Mouse (Mus musculus) neutrophil, adult 59 days (primary cell): Measurements from ENCODE around the gene Pabpc1l. TPM values are rescaled to one million over a fixed set of nuclear protein-coding genes. Genes with fewer than 3 reads are reported as not detected.

Source experiments
- total RNA-seq, 2 experiments: library from RNA; stranded (reverse); gene quantifications; 1 replicate in 1 of 2; 2 replicates in 1 of 2; pipeline ENCODE4 v1.2.4; 2023

Gene Pabpc1l
- 10 to 100 TPM; 12.4 to 13.0 TPM for total RNA-seq

DNA sequence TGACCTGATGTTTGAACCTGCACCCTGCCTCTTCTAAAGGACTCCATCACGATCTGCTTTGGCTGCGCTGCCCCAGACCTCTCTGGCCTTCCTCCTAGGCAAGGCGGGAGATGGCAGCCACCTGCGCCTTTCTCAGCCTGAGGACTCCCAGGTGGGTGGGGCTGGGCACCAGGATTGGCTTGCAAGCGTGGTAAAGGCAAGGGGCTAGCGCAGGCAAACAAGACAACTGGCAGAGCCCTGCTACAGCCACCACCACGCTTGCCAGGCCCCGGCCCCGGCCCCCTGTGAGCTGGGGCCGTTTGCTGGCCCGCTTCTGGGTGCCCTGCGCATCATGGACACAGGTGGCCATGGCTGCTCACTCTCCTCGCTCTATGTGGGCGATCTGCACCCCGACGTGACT is at the start of gene Pabpc1l:
Pabpc1l (plus strand) TSS at position 301 of the 400 bp plus-strand sequence.

DNA sequence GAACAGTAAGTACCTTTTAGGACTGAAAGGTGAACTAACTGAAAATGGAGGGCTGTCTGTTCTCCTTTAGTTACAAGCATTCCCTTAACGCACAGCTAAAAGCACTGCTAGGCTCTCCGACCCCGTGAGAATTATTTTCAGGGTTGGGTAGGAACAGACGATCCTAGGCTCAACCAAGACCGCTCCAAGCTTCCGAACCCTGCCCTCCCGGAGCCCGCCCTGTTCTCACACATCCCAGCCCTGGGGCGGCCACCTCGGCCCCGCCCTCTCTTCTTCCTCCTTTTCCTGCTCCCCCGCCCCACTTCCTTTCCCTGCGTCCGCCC is 30.6 kb upstream of the Pabpc1l start, which contains the start of gene Ywhab:
Ywhab (plus strand) TSS at position 307 of the 323 bp plus-strand sequence.

DNA sequence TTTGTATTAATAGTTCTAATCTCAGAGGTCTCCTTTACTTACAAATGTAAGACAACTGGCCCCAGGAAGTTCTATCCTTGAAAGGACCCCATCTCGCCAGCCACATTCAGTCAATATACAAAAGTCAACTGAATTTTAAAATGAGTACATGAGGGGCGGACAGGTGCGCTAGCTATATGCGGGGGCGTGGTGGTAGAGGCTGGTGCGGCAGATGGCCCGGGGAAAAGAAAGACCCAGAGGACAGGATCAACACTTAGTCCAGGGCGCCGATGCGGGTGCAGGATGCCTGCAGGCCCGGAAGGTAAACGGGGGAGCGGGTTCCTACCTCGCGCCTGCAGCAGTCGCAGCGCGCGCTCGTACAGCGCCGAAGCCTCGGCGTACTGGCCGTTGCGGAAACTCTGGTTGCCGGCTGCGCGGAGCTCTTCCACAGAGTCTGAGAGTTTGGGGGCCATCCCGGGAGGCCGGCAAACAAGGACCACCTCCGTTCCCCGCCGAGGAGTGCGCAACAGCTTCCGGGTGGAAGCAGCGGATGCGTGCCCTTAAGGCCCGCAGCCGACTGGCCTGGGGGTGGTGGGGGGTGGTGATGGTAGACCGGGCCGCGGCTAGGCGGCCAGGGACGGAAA is 45.0 kb downstream of the Pabpc1l start, which contains the start of gene Stk4:
Stk4 (plus strand) TSS at position 181 of the 623 bp plus-strand sequence.

DNA sequence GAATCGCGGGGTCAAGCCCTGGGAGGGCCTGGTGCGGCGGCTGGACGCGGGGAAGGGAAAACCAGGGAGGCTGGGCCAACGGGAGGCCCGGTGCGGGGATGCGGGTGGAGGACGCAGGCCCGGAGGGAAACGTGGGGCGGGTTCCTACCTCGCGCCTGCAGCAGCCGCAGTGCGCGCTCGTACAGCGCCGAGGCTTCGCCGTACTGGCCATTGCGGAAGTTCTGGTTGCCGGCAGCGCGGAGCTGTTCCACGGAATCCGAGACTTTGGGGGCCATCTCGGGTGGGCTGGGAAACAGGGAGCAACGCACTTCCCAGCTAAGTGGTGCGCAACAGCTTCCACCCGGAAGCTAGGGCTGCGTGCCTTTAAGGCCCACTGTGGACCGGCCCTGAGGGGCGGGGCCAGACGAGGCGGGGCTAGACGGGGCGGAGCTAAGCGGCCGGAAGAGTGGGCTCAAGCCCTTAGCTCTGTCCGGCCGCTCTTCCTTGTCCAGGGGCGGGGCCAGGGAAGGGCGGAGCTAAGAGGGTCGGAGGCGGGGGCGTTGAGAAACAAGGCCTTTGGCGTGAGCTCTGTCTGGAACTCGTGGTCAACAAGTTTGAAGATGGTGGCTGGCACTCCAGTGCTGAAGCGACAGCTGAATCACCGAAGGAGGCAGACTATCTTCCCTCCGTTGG is 45.7 kb downstream of the Pabpc1l start, which contains the start of gene Tomm34:
Tomm34 (minus strand) TSS at position 405 of the 672 bp plus-strand sequence.

Other genes with a start within 250 kb of the Pabpc1l start
- not detected for gene Ccn5, start 204.6 kb upstream of the Pabpc1l start, total RNA-seq
- not detected for gene Kcnk15, start 171.8 kb upstream of the Pabpc1l start, total RNA-seq
- under 1 TPM; 0.27 to 0.31 TPM for gene Rims4, start 106.8 kb upstream of the Pabpc1l start, total RNA-seq
- 100 to 1,000 TPM; 147 to 164 TPM for gene Ywhab, start 30.5 kb upstream of the Pabpc1l start, total RNA-seq
- gene Stk4, start 44.9 kb downstream of the Pabpc1l start, total RNA-seq: 100 to 1,000 TPM; 159 to 163 TPM
- 10 to 100 TPM; 40.3 to 49.7 TPM for gene Tomm34, start 45.7 kb downstream of the Pabpc1l start, total RNA-seq
- not detected for gene Kcns1, start 145.7 kb downstream of the Pabpc1l start, total RNA-seq
- gene Wfdc5, start 157.3 kb downstream of the Pabpc1l start, total RNA-seq: not detected
- gene Wfdc12, start 165.2 kb downstream of the Pabpc1l start, total RNA-seq: not detected
- gene Wfdc15a, start 174.7 kb downstream of the Pabpc1l start, total RNA-seq: not detected
- gene Wfdc15b, start 196.2 kb downstream of the Pabpc1l start, total RNA-seq: not detected
- not detected for gene Svs2, start 213.0 kb downstream of the Pabpc1l start, total RNA-seq
- not detected for gene Svs3b, start 231.2 kb downstream of the Pabpc1l start, total RNA-seq